Mouse (Mus musculus) ZHBTc4 (cell line): ENCODE data around the gene Klk1b4.
"Not testable (repeated sequence)": the region's sequence is repeated elsewhere in the genome, so short reads cannot be mapped to it uniquely, and the experiment has no call there.

ENCODE experiments used
- DNase-seq: peaks from one replicate; pipeline ENCODE4 v3.0.0-alpha.2; 2011; ENCODE audit warnings: low read depth, low spot score

The Klk1b4 gene

GRCm38 (mm10) chr7:44207135-44207534, at the start of gene Klk1b4:
Gene Klk1b4, plus strand, starts transcription at chr7:44207435.
- not testable (repeated sequence) for DNase-seq

DNA sequence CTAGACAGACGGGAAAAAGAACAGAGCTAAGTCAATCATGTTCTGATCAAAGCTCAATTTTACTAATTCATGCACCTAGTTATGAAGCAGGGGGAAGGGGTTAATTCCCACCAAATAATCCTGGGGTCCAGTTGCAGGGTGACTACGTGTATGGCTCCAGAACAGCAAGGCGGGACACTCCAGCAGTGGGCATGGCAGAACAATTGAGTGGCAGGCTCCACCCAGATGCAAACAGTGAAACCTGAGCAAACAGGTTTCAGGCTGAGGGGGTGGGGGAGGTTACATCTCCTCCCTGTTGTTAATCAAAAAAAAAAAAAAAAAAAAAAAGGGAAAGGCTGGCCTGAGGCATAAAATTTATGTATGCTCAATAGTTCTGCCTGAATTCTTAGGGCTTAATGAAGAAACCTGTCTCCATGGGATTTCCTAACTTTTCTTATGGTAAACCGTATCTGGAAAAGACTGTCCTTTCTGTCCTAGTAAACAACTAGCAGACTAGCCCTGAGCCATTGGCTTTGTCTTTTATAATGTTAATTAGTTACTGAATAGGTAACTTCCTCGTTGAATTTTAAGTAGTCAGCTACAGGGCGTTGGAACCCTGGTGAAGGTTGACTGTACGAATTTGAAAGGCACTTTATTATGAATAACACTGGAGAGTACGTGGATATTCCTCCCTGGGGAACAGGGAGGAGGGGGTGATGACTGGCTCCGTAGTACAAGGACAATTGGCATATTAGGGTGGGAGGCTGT, 27.8 kb upstream of the Klk1b4 start:
- peak; percentile 30 for DNase-seq

GRCm38 (mm10) chr7:44186516-44186915, 20.7 kb upstream of the Klk1b4 start:
- not testable (repeated sequence) for DNase-seq

GRCm38 (mm10) chr7:44187936-44188335, 19.3 kb upstream of the Klk1b4 start, which contains the start of gene Klk1b24:
Gene Klk1b24, plus strand, starts transcription at chr7:44188236.
- not testable (repeated sequence) for DNase-seq

GRCm38 (mm10) chr7:44193466-44193865, 13.8 kb upstream of the Klk1b4 start:
- DNase-seq: not testable (repeated sequence)

DNA sequence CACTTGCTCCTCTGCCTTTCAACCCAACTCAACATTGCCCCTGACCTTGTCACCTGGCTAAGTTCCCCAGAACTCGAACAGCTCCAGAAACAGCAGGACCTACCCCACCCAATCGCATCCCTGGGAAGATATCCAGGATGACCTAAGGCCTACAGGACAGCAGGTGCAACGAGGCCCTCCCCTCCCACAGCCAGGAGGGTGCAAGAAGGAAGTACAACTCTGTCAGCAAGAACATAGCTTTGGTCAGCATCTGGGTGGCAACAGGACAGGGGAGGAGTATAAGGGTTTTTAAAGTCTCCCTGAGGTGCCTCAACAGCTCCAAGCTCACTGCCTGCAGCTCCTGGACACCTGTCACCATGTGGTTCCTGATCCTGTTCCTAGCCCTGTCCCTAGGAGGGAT, 9.3 kb upstream of the Klk1b4 start, which contains the start of gene Klk1b3:
Gene Klk1b3, plus strand, starts transcription at position 301 of the 400 bp plus-strand sequence.
- DNase-seq: no peak

GRCm38 (mm10) chr7:44208307-44208706, 1.1 kb downstream of the Klk1b4 start:
- DNase-seq: no peak

DNA sequence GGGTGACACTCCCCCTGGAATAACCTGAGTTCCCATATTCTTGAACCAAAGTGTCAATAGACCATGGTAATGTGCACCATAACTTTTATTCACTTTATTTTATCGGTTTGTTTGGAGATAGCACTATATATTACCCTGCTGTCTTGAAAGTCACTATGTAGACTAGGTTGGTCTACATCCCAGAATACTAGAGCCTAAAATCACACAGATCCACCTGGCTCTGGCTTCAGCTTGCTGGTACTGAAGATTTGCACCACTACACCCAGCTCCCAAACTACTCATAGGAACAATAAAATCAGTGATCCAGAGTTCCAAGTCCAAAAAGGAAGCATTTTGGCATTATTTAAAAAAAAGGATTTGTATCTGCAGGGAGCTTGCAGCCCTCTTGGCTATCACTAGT, 8.4 kb downstream of the Klk1b4 start, which contains the start of gene Klk1b5:
Gene Klk1b5, plus strand, starts transcription at position 301 of the 400 bp plus-strand sequence.
- DNase-seq: no peak

- not testable (repeated sequence) for DNase-seq
These were observed 14.4 kb downstream of the Klk1b4 start for GRCm38 (mm10) chr7:44221601-44222000.

DNA sequence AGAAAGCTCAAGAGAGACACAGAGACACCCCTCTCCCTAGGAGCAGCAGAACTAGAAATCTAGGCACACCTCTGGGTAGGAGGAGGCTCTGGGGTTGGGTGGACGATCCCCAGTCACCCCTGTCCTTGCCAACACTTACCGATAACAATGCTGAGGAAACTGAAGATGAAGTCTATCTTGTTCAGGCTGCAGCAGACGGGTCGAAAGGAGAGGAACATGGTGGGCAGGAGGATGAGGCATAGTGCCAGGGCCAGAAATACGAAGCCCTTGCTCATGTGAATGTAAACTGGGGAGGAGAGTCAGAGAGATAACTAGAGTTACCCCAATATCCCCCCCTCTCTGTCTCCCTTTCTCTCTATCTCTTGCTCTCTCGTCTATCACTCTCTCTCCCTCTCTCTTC, 15.1 kb downstream of the Klk1b4 start:
- not testable (repeated sequence) for DNase-seq

- peak; percentile 83 for DNase-seq
These were observed 17.8 kb downstream of the Klk1b4 start, which contains the start of gene Klk1 for GRCm38 (mm10) chr7:44225076-44225475. Gene Klk1, plus strand, starts transcription at chr7:44225360.

GRCm38 (mm10) chr7:44235909-44236308, 28.7 kb downstream of the Klk1b4 start, which contains the start of gene Gm36864:
Gene Gm36864, plus strand, starts transcription at chr7:44236177.
- DNase-seq: no peak

GRCm38 (mm10) chr7:44239913-44240312, 32.7 kb downstream of the Klk1b4 start:
- DNase-seq: no peak

DNA sequence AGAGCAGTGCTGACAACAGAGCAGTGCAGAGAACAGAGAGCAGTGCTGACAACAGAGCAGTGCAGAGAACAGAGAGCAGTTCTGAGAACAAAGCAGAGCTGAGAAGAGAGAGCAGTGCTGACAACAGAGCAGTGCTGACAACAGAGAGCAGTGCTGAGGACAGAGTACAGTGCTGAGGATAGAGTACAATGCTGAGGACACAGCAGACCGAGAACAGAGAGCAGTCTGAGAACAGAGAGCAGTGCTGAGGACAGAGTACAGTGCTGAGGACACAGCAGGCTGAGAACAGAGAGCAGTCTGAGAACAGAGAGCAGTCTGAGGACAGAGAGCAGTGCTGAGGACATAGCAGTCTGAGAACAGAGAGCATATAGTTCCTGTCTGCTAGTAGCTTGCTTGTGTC, 33.5 kb downstream of the Klk1b4 start:
- DNase-seq: no peak

DNA sequence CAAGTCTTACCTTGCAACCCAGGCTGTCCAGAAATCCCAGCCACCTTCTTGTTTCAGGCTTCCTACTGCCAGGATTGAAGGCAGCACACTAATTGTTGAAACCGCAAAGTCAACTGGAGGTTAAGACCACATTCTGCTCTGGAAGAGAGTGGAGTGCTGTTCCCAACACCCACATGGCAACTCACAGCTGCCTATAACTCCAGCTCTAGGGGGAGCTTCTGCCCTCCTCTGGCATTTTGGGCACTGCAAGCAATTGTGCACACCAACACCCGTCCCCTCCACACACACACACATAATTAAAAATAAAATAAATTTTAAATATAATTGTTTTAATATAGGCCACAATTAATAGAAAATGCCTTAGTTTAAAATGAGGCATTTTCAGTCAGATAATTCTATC, 33.9 kb downstream of the Klk1b4 start:
- no peak for DNase-seq

GRCm38 (mm10) chr7:44244080-44244479, 36.8 kb downstream of the Klk1b4 start:
- DNase-seq: no peak

- peak; percentile 93 for DNase-seq
These were observed 39.1 kb downstream of the Klk1b4 start, which contains the start of the genes 1700028J19Rik and 2410002F23Rik for GRCm38 (mm10) chr7:44246055-44246983. Gene 1700028J19Rik, minus strand, starts transcription at chr7:44246695. Gene 2410002F23Rik, plus strand, starts transcription at chr7:44246722.

GRCm38 (mm10) chr7:44246984-44247470, 39.8 kb downstream of the Klk1b4 start:
- DNase-seq: peak; percentile 85

DNA sequence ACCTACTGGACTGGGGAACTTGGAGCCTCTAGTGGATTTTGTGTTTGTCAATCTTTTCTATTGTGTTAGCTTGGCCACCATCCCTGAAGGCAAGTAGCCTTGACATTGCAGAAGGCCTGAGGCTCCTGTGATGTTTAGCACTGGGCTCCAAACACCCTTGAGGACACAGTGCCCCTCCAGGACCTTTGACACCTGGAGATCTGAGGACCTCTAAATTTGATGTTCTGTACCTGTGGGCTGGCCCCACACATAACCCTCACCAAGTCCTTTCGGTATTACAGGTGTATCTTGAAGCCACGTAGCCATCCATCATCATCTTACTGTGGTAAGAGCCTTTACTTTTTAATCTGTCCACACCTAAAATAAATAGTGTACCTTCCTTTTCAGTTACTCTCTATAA, 40.7 kb downstream of the Klk1b4 start:
- no peak for DNase-seq

DNA sequence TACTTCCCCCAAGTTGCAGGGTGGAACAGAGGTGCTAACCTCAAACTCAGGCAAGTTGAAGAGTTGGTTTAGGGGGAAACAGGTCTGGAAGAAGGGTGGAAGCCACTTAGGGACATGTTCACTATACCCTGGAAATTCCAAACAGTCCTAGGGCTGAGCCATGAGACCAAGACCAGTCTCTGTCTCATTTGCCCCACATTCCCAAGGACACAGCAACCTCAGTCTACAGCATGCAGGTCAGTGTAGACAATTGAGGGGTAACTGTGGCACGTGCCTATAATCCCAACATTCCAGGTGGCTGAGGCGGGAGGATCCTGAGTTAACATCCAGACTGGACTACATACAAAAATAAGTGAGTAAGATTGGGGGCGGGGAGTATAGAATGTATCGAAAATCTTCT, 42.0 kb downstream of the Klk1b4 start:
- DNase-seq: no peak

- not testable (repeated sequence) for DNase-seq
These were observed 43.6 kb downstream of the Klk1b4 start for GRCm38 (mm10) chr7:44250732-44251275.
